Mouse (Mus musculus) inflammation-experienced regulatory T-cells, adult 6 months (primary cell): ENCODE results near the gene Ntrk3. TPM values are rescaled to one million over a fixed set of nuclear protein-coding genes. Genes with fewer than 3 reads are reported as not detected.

Source experiments
- ATAC-seq: one replicate; pipeline ENCODE4 v1.8.0; 2017
- polyA plus RNA-seq, 3 experiments: library from polyadenylated mRNA; unstranded; fragments of 100-300 nt; shearing (Covaris generic); gene quantifications; one replicate each; pipeline ENCODE4 v1.2.1; 2017

The Ntrk3 gene
- polyA plus RNA-seq, 3 experiments from 2014 or later, result 9.2 to 15.0 (median 13.5) TPM

DNA sequence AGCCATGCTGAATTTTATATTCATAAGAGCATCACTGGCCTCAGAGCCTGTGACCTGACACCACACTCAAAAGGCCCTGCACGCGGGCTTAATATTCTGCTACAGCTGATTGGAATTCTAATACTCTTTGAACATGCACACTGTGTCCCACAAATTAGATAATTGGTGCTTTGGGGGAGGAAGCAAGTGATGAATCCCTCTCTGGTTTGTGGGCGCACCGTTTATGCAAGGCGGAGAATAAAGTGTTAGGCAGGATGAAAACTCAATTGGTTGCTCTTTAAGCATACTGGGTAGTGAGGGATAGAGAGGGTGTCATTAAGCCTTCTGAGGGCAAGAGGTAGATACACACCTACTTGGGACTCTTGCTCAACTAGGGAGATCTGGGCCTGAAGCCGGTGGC, 297.3 kb downstream of the Ntrk3 start:
- no peak for ATAC-seq

DNA sequence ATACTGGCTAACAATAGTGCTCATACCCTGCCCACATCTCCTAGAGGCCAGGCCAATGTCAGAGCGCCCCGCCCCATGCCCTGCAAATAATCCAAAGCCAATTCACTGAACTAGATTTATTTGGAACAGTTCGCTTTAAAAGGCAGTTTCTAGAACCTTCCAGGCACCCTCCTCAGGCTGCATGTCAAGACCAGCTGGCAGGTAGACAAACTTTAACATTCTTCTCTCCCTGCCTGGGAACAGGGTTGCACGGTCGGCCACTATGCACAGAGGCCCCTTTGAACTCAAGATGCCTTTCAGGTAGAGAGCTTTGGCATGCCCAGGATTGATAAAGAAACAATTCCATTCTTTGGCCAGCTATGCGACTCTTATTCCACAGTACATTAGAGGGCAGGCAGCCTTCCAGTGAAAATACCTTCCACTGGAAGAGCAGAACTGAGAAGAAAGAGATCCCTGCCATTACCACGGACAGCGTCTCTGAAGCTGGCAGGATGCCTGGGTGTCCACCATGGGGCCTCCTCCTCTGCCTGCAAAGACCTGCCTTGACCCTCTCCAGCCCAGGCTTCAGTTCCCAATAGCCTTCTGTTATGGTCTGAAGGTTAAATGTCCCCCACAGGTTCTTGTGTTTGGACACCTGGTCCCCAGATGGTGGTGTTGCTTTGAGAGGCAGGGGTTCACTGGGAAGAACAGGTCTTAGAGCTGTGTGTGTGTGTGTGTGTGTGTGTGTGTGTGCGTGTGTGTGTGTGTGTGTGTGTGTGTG, 298.3 kb downstream of the Ntrk3 start:
- ATAC-seq, result no peak

DNA sequence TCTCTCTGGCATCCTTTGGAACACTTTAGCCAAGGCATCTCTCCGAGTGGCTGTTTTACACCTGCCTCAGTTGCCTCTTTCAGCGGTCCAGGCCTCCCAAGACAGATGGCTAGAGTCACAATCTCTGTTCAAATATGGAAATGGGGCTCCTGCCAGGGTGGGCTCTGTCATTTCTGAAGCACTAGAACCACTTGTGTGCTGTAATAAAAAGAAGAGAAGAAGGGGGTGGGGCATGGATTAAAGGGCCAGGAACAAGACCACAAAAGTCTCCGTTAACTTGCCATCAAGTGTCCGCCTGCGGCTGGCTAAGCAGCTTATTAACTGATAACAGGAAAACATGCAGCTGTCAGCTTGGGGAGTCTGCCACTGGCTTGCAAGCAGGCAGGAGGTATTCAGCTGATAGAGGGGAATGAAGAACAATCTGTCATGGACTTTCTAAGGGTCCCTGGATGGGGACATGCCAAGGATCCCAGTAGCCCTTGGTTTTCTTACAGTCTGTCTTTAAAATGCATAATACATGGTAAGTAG, 304.1 kb downstream of the Ntrk3 start:
- ATAC-seq, result no peak

DNA sequence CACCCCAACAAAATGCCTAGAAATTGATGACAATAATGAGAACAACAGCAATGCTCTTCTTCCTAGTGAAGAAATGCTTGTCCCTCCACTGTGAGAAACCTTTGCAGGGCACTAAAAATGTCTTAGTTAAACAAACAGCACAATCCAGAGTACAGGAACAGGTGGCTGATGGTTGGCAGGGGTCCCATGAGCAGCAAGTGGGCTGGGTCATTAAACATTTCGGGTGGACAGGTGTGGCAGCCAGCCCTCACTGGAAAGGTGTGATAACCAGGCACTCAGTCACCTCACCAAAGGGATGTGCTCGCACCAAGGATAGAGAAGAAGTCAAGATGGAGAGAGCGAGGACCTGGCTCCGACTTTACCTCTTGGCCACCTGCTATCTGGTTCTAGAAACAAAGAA, 306.2 kb downstream of the Ntrk3 start:
- ATAC-seq, result no peak

DNA sequence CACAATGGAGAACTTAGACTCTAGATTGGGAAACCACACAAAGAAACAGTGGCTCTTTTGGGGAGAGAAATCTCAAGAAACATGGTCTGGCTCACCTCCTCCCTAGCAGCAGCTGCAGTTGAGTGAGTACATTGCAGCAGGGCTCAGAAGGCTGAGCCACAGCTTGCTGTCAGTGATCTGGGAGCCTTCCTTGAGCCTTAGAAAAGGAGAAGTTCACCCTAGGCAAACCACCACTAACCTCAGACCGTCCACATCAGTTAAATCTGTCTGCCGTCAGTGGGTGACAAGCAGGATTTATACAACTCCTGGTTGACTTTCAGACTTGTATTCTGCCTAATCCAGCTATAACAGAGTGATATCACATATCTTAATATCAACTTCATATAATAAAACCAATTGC, 325.6 kb downstream of the Ntrk3 start:
- ATAC-seq, result no peak

DNA sequence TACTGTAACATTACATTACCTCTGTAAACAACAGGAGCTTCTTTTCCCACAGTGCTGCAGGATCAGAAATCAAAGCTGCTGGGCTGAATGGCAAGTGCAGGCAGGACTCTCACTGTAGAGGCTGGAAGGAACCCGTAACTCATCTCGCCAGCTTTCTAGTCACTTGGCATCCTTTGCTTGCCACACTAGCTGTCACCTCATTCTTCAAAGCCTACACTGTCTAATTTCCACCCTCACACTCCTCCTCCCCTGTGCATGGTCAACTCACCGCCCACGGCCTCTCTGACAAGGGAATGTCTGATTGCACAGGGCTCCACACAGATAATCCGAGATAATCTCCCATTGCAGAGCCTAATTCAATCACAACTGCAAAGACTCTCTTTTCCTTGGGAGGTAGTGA, 327.8 kb downstream of the Ntrk3 start:
- ATAC-seq, result no peak

DNA sequence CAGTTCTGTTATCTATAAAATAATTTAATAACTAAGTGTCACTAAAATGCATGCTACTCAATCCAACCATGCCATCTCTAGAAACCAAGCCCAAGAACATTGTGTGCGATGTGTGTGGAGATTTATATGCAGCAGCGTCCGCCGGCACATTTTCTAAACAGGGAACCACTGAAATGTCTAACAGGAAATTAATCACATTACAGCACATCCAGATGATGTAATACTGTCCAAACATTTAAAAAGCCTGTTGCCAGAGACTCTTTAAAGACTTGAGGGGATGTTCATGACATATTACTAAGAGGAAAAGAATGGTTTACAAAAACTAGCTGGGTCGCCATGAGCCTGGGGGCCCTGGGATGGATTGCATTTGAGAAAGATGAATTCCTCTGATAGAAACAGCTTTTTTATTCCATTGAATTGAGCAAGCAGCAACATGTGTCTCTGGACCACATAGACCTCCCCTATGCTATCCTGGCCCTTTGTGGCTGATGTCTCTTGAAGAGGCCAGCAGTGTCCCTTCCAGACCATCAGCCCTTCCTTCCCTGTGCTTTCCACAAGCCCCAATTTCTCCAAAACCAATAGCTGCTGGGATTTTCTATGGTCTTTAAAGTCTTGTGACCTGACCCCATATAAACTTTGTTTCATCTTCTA, 331.0 kb downstream of the Ntrk3 start:
- no peak for ATAC-seq

DNA sequence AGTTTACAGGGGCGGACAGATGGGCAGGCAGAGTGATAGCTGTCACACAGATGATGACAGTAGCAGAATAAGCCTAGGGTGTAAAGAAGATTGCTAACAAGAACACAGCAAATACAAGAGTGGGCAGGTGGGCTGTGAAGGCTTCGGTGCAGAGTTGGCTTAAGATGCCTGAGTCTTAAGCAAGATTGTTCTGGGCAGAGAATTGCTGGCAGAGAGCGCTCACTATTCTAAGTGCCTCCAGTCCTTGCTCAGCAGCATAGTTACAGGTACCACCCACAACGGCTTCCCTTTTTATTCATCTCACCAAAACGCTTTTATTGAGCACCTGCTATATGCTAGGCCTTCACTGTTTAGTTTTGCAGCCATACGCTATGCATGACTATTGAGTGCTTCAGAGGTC, 333.3 kb downstream of the Ntrk3 start:
- no peak for ATAC-seq

DNA sequence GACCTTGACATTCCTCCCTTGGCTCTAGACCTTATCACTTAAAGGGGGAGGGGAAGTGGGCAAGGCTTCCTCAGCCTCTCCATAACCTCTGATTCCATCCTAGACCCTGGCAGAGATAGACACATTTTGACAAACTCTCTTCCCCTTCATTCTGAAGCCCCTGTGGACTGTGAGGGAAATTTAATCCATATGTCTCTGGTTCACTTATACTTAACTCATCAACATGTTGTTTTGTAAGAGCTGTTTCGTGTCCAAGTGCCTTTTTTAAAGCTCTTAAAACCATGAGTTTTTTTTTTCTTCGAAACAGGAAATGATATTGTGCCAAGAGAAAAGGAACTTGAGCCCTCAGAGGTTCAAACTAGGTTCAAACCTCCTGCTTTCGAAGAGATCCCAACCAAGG, 335.3 kb downstream of the Ntrk3 start:
- no peak for ATAC-seq

DNA sequence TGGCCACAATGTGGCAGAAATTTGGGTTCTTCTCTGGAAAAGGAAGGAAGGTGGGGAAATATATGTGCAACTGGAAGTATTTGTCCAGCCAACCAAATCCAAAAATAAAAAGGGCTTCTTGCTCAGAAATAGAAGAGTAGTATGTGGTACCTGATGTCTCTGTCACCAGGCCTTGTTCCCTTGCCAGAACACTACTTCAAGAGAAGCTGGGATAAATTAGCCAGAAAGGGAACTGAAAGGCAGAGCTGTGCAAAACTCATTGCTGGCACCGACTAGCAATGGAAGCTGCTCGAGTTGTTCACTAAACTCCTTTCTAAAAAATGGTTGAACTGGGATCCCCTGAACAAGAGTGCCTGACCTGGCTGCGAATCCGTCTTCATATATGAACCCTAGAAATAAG, 337.6 kb downstream of the Ntrk3 start:
- no peak for ATAC-seq

DNA sequence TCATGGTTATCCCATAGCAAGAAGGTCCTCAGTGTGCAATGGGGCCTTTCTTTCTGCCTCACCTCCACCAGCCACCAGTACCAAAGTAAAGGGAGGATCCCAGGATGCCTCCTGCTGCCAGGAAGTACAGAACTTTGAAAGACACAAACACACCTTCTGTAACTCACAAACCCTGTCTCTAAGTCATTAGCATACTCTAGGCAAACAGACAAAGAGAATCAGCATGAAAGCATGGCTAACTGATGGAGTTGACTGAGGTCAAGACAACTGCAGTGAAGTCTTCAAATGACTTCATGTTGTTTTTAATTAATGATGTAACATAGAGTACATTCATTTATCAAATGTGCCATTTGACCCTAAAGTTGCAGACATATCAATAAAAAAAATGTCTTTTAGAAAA, 339.4 kb downstream of the Ntrk3 start:
- no peak for ATAC-seq

DNA sequence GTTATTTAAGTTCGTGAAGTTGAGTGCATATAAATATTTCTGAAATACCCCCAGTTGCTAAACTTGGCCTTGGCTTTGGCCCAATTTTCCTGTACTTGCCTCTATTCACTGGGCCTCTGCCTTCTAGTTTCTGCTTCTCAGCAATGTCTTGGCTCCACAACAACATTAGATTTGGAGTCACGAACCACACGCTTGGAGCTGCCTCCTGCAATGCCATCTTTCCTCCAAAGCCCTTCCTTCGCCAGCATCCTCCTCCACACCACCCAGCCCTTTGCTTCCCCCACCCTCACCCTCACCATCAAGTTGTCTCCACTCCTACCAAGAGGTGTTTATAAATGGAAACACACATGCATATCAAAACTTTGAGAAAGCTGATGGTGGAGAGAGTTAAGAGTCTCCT, 340.6 kb downstream of the Ntrk3 start:
- no peak for ATAC-seq

DNA sequence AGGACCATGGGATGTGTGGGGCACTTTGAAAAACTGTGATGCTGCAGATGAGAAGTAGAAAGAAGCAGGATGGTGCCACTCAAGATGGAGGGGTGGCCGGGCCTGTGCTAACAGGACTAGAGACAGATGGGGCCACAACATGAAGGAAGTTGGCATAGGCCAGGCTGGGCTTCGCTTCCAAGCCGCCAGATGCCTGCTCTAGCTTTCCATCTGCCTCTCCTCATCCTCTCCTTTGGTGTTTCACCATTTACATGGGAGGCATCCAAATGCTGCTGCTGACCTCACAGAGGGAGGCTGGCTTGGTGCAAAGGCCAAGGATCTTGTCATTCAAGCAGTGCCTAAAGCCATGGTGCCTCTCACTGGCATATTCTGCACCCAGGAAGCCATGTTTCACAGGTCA, 347.8 kb downstream of the Ntrk3 start:
- no peak for ATAC-seq

DNA sequence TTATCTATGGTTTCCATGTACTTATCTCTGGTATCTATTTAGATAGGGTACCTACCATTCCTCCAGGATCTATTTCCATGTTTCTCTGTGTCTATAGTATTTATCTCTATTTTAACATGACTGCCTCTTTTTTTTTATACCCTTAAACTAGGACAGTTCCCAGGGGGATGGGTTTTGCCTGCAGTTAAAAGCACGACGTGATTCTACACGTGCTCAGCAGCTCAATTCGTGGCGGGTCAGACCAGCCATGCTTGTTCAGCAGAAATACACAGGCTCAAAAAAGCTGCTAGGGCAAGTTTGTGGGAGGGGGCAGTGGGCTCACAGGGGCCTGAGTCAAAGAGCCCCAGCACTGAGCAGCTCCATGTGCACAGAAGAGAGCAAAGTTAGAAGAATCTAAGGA, 349.7 kb downstream of the Ntrk3 start:
- no peak for ATAC-seq

DNA sequence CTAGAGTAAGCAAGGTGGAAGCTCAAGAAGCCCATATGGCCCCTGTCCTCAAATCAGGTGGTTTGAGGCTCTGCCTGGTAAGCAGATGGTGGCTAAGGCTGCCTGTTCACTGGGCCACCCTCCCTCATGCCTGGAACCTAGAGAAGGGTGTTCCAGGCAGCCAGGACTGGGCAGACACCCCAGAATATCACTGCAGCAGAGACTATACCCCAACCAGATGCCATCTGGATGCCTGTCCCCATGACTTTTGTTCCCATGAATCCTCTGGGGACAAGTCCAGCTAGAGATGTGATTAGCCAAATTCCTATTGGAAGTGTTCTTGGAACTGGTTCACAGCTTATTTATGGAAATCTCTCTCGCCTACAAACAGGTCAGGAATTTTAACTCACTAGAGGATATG, 351.8 kb downstream of the Ntrk3 start:
- ATAC-seq, result no peak

DNA sequence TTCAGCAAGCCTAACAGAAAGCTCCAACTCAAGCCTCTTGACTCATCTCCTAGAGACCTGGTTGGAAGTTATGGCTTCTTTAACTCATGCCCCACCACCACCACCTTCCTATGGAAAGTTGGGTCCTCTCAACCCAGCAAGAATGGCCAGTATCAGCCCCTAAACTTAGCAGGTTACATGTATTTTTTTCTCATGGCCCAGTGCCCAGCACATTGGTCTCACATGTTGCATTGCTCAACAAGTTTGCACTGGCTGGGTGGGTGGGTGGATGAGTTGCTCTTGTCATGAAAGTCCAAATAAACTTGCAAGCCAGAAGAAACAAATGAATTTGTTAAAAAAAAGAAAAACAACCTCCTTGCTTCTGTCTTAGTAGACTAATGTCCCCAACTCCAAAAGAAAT, 353.7 kb downstream of the Ntrk3 start:
- no peak for ATAC-seq

DNA sequence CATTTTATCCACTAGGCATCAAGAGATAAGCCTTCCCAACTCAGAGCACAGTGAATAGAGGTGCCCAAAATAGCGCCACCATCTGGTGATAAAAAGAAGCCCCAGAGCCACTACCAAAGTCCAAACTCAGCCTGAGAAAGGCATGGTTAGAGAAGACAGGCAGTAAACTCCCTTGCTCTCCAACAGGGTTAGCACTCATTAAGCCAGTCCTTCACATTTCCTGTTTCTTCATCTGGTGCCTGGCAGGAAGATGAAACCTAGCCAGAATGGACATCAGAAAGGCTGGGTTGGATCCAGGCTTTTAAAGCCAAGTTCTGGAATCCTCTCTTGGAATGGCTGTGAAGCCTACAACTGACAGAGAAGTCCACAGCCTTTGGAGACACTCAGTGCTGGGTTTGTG, 355.7 kb downstream of the Ntrk3 start:
- no peak for ATAC-seq

DNA sequence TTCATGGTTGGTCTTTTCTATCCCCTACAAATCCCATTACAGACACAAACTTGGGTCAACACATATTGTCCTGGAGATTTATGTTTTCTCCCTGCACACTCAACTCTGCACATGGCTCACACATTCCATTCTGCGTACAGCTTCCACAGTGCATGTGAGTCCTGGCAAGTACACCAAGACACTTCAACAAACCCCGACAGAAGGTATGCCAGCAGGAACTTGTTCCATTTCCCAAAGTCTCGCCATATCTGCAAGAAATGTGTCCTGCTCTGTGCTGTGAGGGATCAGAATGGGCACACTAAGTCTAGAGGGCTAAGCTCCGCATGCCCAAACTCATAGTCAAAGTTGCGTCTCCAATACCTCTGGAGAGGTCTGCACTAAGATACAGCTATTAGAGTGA, 358.0 kb downstream of the Ntrk3 start:
- ATAC-seq, result no peak

DNA sequence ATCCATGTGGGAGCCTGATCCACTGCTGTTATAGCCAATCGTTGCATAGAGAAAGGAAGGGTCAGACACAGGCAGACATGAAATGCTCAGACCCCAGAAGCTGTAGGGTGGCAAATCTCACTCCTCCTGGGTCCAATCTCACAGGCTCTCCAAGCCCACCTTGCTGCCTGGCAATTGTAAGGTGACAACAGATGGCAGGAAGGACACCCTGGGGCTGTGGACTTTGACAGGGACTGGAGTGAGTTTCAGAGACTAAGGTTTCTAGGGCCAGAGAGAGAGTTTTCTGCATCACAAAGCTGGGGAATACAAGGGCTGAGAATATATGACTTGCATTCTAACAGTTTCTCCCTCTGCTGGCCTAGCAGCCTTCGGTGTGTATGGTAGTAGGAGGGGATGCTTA, 359.5 kb downstream of the Ntrk3 start:
- no peak for ATAC-seq

DNA sequence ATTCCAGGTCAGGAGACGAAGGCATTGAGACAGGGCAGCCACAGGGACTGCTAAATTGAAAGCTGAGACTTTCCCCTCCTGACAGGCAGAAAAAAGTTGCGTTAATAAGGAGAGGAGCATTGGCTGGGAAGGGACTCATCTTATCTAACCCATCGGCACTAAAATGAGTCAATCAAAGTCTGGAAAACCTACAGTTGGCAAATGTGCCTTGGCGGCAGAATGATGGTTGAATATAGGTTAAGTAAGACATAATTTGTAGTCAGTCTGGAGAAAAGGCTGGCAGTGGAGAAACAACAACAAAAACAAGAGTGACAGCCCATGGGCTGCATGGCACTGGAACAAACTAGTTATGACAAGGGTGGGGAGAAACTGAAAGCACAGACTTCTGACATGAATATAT, 360.9 kb downstream of the Ntrk3 start:
- ATAC-seq, result no peak

DNA sequence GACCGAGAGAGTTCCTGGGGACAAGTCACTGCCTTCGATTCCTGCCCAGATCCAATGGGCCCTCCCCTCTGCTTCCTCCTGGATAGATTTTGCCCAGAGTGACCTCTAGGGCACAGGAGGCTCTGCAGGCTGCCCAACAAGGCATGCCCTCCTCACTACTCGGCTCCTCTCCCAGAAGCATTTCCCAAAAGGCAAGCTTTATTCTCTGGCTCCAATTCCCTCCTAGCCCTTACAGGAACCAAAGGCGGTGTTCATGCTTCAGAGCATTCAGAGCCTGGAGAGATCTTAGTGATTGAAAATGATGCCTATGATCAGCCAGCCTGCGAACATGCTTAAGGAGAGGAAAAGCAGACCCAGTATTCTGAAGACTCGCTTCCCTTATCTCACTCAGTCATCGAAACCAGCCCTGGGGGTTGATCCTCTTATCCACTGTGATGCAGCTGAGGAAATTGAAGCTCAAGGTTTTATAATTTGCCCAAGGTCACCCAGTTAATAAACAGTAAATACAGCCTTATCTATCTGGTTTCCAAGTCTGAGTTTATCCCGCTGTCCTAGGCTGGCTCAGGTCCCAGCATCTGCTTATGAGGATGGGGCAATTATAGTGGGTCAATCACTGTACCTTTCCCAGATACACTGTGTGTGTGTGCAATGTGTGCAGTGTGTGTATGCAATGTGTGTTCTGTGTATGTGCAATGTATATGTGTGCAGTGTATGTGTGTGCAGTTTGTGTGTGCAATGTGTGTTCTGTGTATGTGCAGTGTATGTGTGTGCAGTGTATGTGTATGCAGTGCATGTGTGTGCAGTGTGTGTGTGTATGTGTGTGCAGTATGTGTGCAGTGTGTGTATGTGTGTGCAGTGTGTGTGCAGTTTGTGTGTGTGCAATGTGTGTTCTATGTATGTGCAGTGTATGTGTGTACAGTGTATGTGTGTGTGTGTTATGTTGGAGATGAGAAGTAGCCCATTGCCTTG, 376.2 kb downstream of the Ntrk3 start:
- no peak for ATAC-seq

DNA sequence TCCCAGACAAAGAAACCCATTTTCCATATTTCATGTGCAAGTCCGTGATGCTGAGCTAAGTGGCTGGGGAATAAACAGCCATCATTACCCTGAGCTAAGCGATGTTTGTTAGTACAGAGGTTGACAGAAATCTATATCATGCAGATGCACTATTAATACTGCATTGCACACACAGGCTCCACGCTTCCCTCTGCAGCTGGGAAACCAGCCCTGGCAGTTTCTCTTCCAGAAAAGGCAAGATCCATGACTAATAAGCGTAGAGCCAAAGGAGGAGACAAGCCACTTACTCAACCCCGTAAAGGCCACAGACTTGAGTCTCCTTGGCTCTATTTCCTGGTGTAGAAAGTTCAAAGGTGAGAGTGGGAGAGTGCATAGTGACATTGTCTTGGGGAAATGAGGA, 390.3 kb downstream of the Ntrk3 start:
- ATAC-seq, result no peak

DNA sequence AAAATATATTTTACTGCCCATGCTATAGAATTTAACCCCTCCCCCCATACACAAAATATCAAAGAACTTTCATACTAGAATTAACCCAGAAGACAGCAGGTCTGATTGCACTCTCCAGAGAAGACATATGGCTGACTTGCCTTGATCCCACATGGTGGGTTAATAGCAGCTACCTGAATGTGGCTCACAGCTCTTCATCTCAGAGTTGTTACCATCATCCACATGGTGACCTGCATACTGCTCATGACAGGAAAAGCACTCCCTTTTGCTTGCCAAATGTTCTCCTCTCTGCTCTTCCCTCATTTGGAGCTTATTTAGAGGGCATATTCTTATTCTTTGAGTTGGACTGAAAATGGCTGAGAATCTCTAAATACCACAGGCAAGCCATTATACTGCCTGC, 404.4 kb downstream of the Ntrk3 start:
- ATAC-seq, result no peak
